Mouse (Mus musculus) MN1 (cell line): ENCODE measurements around the gene Sppl2b.
A peak's percentile ranks its signal among the peaks of the same experiment; 100 is the strongest.

ENCODE experiments used
- DNase-seq: peaks from one replicate; pipeline ENCODE4 v3.0.0-alpha.2; 2016; ENCODE audit warnings: low spot score

Sppl2b gene

GRCm38 (mm10) chr10:80845055-80845693 lies 9.9 kb upstream of the Sppl2b start:
- DNase-seq, result no peak

GRCm38 (mm10) chr10:80845732-80846131 lies 9.3 kb upstream of the Sppl2b start:
- no peak for DNase-seq

- DNase-seq, result no peak
Observed at GRCm38 (mm10) chr10:80848571-80848970, 6.5 kb upstream of the Sppl2b start.

- no peak for DNase-seq
Observed at GRCm38 (mm10) chr10:80855749-80856073, 636 bp downstream of the Sppl2b start.

- DNase-seq, result peak; percentile 73
Observed at GRCm38 (mm10) chr10:80856267-80856666, 1.2 kb downstream of the Sppl2b start.

- DNase-seq, result no peak
Observed at GRCm38 (mm10) chr10:80856908-80857307, 1.8 kb downstream of the Sppl2b start.

GRCm38 (mm10) chr10:80857386-80857785 lies 2.3 kb downstream of the Sppl2b start:
- no peak for DNase-seq

- no peak for DNase-seq
Observed at GRCm38 (mm10) chr10:80857848-80858247, 2.8 kb downstream of the Sppl2b start.

- DNase-seq, result no peak
Observed at GRCm38 (mm10) chr10:80858350-80858935, 3.4 kb downstream of the Sppl2b start.

- DNase-seq, result no peak
Observed at GRCm38 (mm10) chr10:80862305-80862704, 7.2 kb downstream of the Sppl2b start.

GRCm38 (mm10) chr10:80864446-80864845 lies 9.4 kb downstream of the Sppl2b start:
- DNase-seq, result no peak

GRCm38 (mm10) chr10:80870993-80871392 lies 15.9 kb downstream of the Sppl2b start:
- DNase-seq, result no peak

- no peak for DNase-seq
Observed at GRCm38 (mm10) chr10:80871581-80871980, 16.5 kb downstream of the Sppl2b start, which contains the start of gene Tmprss9. Tmprss9 (plus strand) TSS chr10:80871848.

GRCm38 (mm10) chr10:80874035-80874434 lies 19.0 kb downstream of the Sppl2b start:
- DNase-seq, result no peak

GRCm38 (mm10) chr10:80876028-80876427 lies 21.0 kb downstream of the Sppl2b start:
- peak; percentile 69 for DNase-seq

GRCm38 (mm10) chr10:80876594-80876993 lies 21.5 kb downstream of the Sppl2b start:
- peak; percentile 40 for DNase-seq

GRCm38 (mm10) chr10:80880131-80880641 lies 25.1 kb downstream of the Sppl2b start:
- DNase-seq, result peak; percentile 75

GRCm38 (mm10) chr10:80880901-80881300 lies 25.8 kb downstream of the Sppl2b start:
- no peak for DNase-seq

- peak; percentile 50 for DNase-seq
Observed at GRCm38 (mm10) chr10:80881301-80881700, 26.2 kb downstream of the Sppl2b start.

GRCm38 (mm10) chr10:80887181-80887580 lies 32.1 kb downstream of the Sppl2b start:
- DNase-seq, result peak; percentile 89

GRCm38 (mm10) chr10:80895100-80895499 lies 40.0 kb downstream of the Sppl2b start:
- no peak for DNase-seq

- no peak for DNase-seq
Observed at GRCm38 (mm10) chr10:80895697-80896096, 40.6 kb downstream of the Sppl2b start.

GRCm38 (mm10) chr10:80896581-80897485 lies 41.8 kb downstream of the Sppl2b start:
- no peak for DNase-seq
